Mouse (Mus musculus): ENCODE measurements around the gene Ptpn13. TPM values are rescaled to one million over a fixed set of nuclear protein-coding genes. Genes with fewer than 3 reads are reported as not detected.

The Ptpn13 gene
- polyA plus RNA-seq (2012; rRNA removed) = 1.1 and 1.2 TPM in 2 replicates

GRCm38 (mm10) chr5:103424678-103425319 lies at the start of gene Ptpn13:
TSS of gene Ptpn13 (plus strand) at chr5:103425192.

DNA sequence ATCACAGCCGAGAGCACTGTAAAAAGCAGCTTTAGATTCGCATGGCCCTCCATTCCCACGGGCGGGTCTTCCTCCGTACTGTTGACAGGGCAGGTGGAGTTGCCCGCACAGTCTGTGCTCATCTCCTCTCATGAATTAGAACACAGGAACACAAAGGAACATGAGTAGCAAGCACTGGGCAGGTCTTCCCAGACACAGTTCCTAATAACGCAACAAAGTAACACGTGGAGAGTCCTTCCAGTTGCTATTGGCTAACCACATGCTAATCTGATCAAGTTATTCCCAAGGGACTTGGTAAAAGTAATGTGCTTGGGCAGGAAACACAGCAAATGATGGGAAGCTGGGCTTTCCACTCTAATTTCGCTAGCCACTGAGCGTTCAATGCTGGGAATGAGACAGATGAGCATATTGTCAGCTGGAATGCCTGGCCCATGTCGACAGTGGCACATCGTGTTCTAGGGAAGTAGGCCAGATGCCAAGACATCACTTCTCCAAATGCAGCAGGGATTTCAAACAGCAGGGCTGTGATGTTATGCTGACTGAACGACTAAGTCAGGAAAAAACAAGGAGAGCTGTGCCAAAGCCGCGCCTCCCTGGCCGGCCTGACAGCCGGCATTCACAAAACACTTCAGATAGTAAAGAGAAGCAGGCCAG lies 204.2 kb downstream of the Ptpn13 start, which contains the start of gene Slc10a6:
Gene Slc10a6, minus strand, starts transcription at position 293 of the 654 bp plus-strand sequence.

Other genes starting within 250 kb of the Ptpn13 start
- 0.01 TPM in 2 replicates for gene Mapk10, start 213.9 kb upstream of the Ptpn13 start, polyA plus RNA-seq (2012; rRNA removed)
- 0.01 TPM in 1 of 2 replicates, not detected in the other for gene Slc10a6, start 204.2 kb downstream of the Ptpn13 start, polyA plus RNA-seq (2012; rRNA removed)
- gene 1700016H13Rik, start 230.8 kb downstream of the Ptpn13 start, polyA plus RNA-seq (2012; rRNA removed) = 0.06 TPM in 1 of 2 replicates, not detected in the other

Data from liver, embryonic 14 days (tissue).